13 mouse cellular contexts compared by ENCODE assay signal in the genomic region with DNA sequence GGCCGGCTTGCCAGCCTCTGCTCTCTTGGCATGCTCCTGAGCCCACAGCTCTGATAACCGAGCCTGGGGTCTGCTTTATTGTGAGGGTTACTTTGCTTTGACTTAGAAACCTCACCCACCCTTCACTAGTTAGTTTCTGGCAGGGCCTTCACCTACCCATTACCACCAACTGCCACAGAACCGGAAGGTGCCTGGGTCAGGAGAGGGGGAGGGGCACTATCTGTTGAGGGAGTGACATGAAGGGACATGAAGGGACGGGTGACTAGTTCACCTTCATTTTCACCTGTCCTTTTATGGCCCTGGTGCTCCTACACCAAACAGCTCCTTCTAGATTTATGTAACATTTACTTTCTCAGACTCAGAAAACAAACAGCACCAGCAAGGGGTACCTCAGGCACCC. TPM values are rescaled to one million over a fixed set of nuclear protein-coding genes. Genes with fewer than 3 reads are reported as not detected.
DNase-seq lines count a peak whose midpoint lies in the region; ATAC-seq and TF ChIP-seq lines count a peak whose summit lies in the region.
"Had no signal": no experiment of that assay in that cellular context is flagged by ENCODE, and none has a peak within 500 bp of the region (broad histone marks: within the 10 kb centered on the region; RNA-seq: fewer than 3 reads in every experiment).

No protein-coding gene starts in this region.

- no peak overlapping the region for H3K9ac ChIP-seq in CH12.LX (ENCODE audit: insufficient read depth, low read depth)
- no peak overlapping the region for H3K9ac ChIP-seq in midbrain, embryonic 15.5 days
- H3K9ac ChIP-seq: neural tube, embryonic 13.5 days had no signal

- ATAC-seq in megakaryocyte-erythroid progenitor cell, adult 5-6 weeks (replicated peaks; ENCODE audit: low FRiP score, low TSS enrichment, poor library complexity, severe bottlenecking): peak; percentile 42
- no peak for ATAC-seq in midbrain, embryonic 15.5 days (replicated peaks)
- no peak for ATAC-seq in inflammation-experienced regulatory T-cells, adult 6 months
- ATAC-seq: midbrain, embryonic 16.5 days had no signal

- H3K4me1 ChIP-seq in CH12.LX (ENCODE audit: control insufficient read depth in 1 of 2, insufficient read depth in 2 of 2): peaks cover 3 to 47% of the 10 kb centered on the region in 2 experiments; a peak in 3 of 4 replicates
- H3K4me1 ChIP-seq in midbrain, embryonic 15.5 days: peaks cover 30% of the 10 kb centered on the region

- no peak for TF ChIP-seq RAD21 in CH12.LX (IDR thresholded peaks at IDR 0.05; ENCODE audit: low read depth, low read length)

- no peak overlapping the region for H3K4me2 ChIP-seq in CH12.LX (ENCODE audit: insufficient read depth, low read depth, poor library complexity, severe bottlenecking)
- no peak overlapping the region for H3K4me2 ChIP-seq in midbrain, embryonic 15.5 days
- H3K4me2 ChIP-seq: neural tube, embryonic 13.5 days had no signal

- H3K4me3 ChIP-seq in layer of hippocampus, adult 2 months: no peak overlapping the region
- no peak overlapping the region for H3K4me3 ChIP-seq in CH12.LX (replicated peaks in 1 of 3; ENCODE audit: low read depth in 2 of 3, low read length in 2 of 3, poor library complexity in 1 of 3)
- H3K4me3 ChIP-seq in midbrain, embryonic 15.5 days: no peak overlapping the region
- H3K4me3 ChIP-seq: heart, adult 2 months; limb, embryonic 10.5 days; neural tube, embryonic 13.5 days had no signal

- no peak for TF ChIP-seq CTCF in layer of hippocampus, adult 2 months (conservative IDR thresholded peaks at IDR 0.05)
- no peak for TF ChIP-seq CTCF in CH12.LX (conservative IDR thresholded peaks at IDR 0.05 in 1 of 2, IDR thresholded peaks at IDR 0.05 in 1 of 2; ENCODE audit: low read depth in 2 of 2, low read length in 2 of 2)

- TF ChIP-seq EP300 in CH12.LX (IDR thresholded peaks at IDR 0.05; ENCODE audit: low read length): no peak

- no peak for DNase-seq in layer of hippocampus, adult 2 months (ENCODE audit: low spot score in 2 of 2)
- DNase-seq in layer of hippocampus, postnatal 14 days (ENCODE audit: low spot score in 2 of 2): no peak
- DNase-seq in CH12.LX (ENCODE audit: extremely low read depth): peak; percentile 22
- DNase-seq in induced T-regulatory cell, adult 2 months (ENCODE audit: low read depth): peak; percentile 54
- no peak for DNase-seq in lung, postnatal 36 days
- DNase-seq: cerebellum, adult 8-10 months; heart, adult 2 months had no signal

- H3K9me3 ChIP-seq in CH12.LX (replicated peaks; ENCODE audit: low read length): no peaks in the 10 kb centered on the region
- H3K9me3 ChIP-seq in midbrain, embryonic 15.5 days: no peaks in the 10 kb centered on the region
- H3K9me3 ChIP-seq: limb, embryonic 10.5 days; neural tube, embryonic 13.5 days had no signal

- H3K36me3 ChIP-seq in CH12.LX (replicated peaks in 1 of 2; ENCODE audit: control insufficient read depth in 1 of 2, insufficient read depth in 1 of 2, low read length in 1 of 2): peaks cover 17 to 61% of the 10 kb centered on the region in 2 experiments
- no peaks in the 10 kb centered on the region; the same call in 1 of the 2 replicates for H3K36me3 ChIP-seq in midbrain, embryonic 15.5 days (replicated peaks)

- H3K27ac ChIP-seq in layer of hippocampus, adult 2 months: peak overlapping the region; percentile 37; the same call in 1 of the 2 replicates
- H3K27ac ChIP-seq in CH12.LX (ENCODE audit: insufficient read depth, low read depth): no peak overlapping the region
- no peak overlapping the region for H3K27ac ChIP-seq in midbrain, embryonic 15.5 days
- H3K27ac ChIP-seq: limb, embryonic 10.5 days; neural tube, embryonic 13.5 days had no signal

- 82% methylated on average over 4 of the region's 4 CpGs for WGBS in midbrain, embryonic 15.5 days

- H3K27me3 ChIP-seq in CH12.LX (replicated peaks): no peaks in the 10 kb centered on the region
- no peaks in the 10 kb centered on the region for H3K27me3 ChIP-seq in midbrain, embryonic 15.5 days (replicated peaks)
- H3K27me3 ChIP-seq: neural tube, embryonic 13.5 days had no signal

- no peak for TF ChIP-seq POLR2A in CH12.LX (IDR thresholded peaks at IDR 0.05; ENCODE audit: low read depth, low read length)

- dilution Hi-C loops in CH12.LX (cut with MboI; ENCODE audit: extremely low pct_ligation_motif_present, extremely low pct_unique_long_range_greater_than_20kb, low sequenced_read_pairs): no loop called here

- in situ Hi-C loops in CH12.LX (cut with MboI; ENCODE audit: low pct_ligation_motif_present, low pct_unique_long_range_greater_than_20kb, low sequenced_read_pairs): no loop called here

- peaks cover 41% of the 10 kb centered on the region for H3K79me2 ChIP-seq in CH12.LX (replicated peaks; ENCODE audit: control insufficient read depth, extremely low read depth, insufficient read depth, poor library complexity, severe bottlenecking)

TF ChIP-seq in CH12.LX, 34 proteins besides CTCF, POLR2A, EP300 and RAD21:
- TF ChIP-seq NRF1 (IDR thresholded peaks at IDR 0.05; ENCODE audit: low read depth, low read length) (no peak), SMC3 (IDR thresholded peaks at IDR 0.05; ENCODE audit: low read depth, low read length) (no peak), MEF2A (IDR thresholded peaks at IDR 0.05; ENCODE audit: borderline replicate concordance, low read depth, low read length) (no peak), ZMIZ1 (IDR thresholded peaks at IDR 0.05; ENCODE audit: low read depth, low read length) (no peak), CHD1 (IDR thresholded peaks at IDR 0.05; ENCODE audit: low read depth, low read length) (no peak), ZKSCAN1 (IDR thresholded peaks at IDR 0.05; ENCODE audit: borderline replicate concordance, low read depth, low read length) (no peak), ZC3H11A (IDR thresholded peaks at IDR 0.05; ENCODE audit: low read depth, low read length) (no peak)

RNA-seq across cellular contexts. Expression of gene Cisd1, which starts 5.3 kb away (rescaled TPM):
- total RNA-seq in layer of hippocampus, adult 2 months (2021): 100 to 1,000 TPM; 121 to 136 TPM
- total RNA-seq in layer of hippocampus, postnatal 14 days (2021): 100 to 1,000 TPM; 113 to 126 TPM
- 111 and 113 TPM in 2 replicates for total RNA-seq in CH12.LX (2012; rRNA removed)
- 100 and 115 TPM in 2 replicates for total RNA-seq in CH12.LX (2014; rRNA removed)
- 78.9 and 81.8 TPM in 2 replicates for polyA plus RNA-seq in CH12.LX (2012; ENCODE audit: insufficient read length, low read depth)
- total RNA-seq in megakaryocyte-erythroid progenitor cell, adult 5-6 weeks (2014; fragmentation: Nextera tagmentation): 65.6 and 69.4 TPM in 2 replicates
- total RNA-seq in megakaryocyte-erythroid progenitor cell, adult 5-6 weeks (2017): 19.8 and 20.6 TPM in 2 replicates
- 257 and 277 TPM in 2 replicates for polyA plus RNA-seq in midbrain, embryonic 15.5 days (2015; fragmentation: Nextera tagmentation; extraction: Ambion mirVana)
- polyA plus RNA-seq in inflammation-experienced regulatory T-cells, adult 6 months (2017; shearing (Covaris generic)): 10 to 100 TPM; 31.9 to 59.6 (median 36.2) TPM

RNA-seq across cellular contexts. Expression of gene Ipmk, which starts 8.1 kb away (rescaled TPM):
- 10 to 100 TPM; 39.0 to 40.5 TPM for total RNA-seq in layer of hippocampus, adult 2 months (2021)
- 10 to 100 TPM; 33.9 to 36.0 TPM for total RNA-seq in layer of hippocampus, postnatal 14 days (2021)
- total RNA-seq in CH12.LX (2012; rRNA removed): 14.7 and 15.2 TPM in 2 replicates
- 21.8 and 23.8 TPM in 2 replicates for total RNA-seq in CH12.LX (2014; rRNA removed)
- polyA plus RNA-seq in CH12.LX (2012; ENCODE audit: insufficient read length, low read depth): 24.0 and 27.1 TPM in 2 replicates
- 26.2 and 37.2 TPM in 2 replicates for total RNA-seq in megakaryocyte-erythroid progenitor cell, adult 5-6 weeks (2014; fragmentation: Nextera tagmentation)
- total RNA-seq in megakaryocyte-erythroid progenitor cell, adult 5-6 weeks (2017): 42.3 and 49.0 TPM in 2 replicates
- 17.9 and 18.2 TPM in 2 replicates for polyA plus RNA-seq in midbrain, embryonic 15.5 days (2015; fragmentation: Nextera tagmentation; extraction: Ambion mirVana)
- 1 to 10 TPM; 3.3 to 5.9 (median 5.4) TPM for polyA plus RNA-seq in inflammation-experienced regulatory T-cells, adult 6 months (2017; shearing (Covaris generic))

RNA-seq across cellular contexts. Expression of gene Ube2d1, which starts 54.4 kb away (rescaled TPM):
- total RNA-seq in layer of hippocampus, adult 2 months (2021): 10 to 100 TPM; 52.8 to 54.0 TPM
- total RNA-seq in layer of hippocampus, postnatal 14 days (2021): 10 to 100 TPM; 56.2 to 62.6 TPM
- total RNA-seq in CH12.LX (2012; rRNA removed): 1.0 TPM in 2 replicates
- 2.6 and 3.8 TPM in 2 replicates for total RNA-seq in CH12.LX (2014; rRNA removed)
- 5.3 and 7.7 TPM in 2 replicates for polyA plus RNA-seq in CH12.LX (2012; ENCODE audit: insufficient read length, low read depth)
- total RNA-seq in megakaryocyte-erythroid progenitor cell, adult 5-6 weeks (2014; fragmentation: Nextera tagmentation): 21.4 and 24.8 TPM in 2 replicates
- total RNA-seq in megakaryocyte-erythroid progenitor cell, adult 5-6 weeks (2017): 7.8 and 12.4 TPM in 2 replicates
- 169 and 180 TPM in 2 replicates for polyA plus RNA-seq in midbrain, embryonic 15.5 days (2015; fragmentation: Nextera tagmentation; extraction: Ambion mirVana)
- polyA plus RNA-seq in inflammation-experienced regulatory T-cells, adult 6 months (2017; shearing (Covaris generic)): 10 to 100 TPM; 17.3 to 22.4 (median 21.3) TPM

Comparison
In these comparisons a context has a peak if more than half of its experiments do, and no peak if none do; other contexts are left out.
1. DNase-seq: peak in CH12.LX (single experiment) and induced T-regulatory cell, adult 2 months (single experiment); none in layer of hippocampus, adult 2 months (0 of 2), layer of hippocampus, postnatal 14 days (0 of 2) and lung, postnatal 36 days (single experiment).